Mouse (Mus musculus) layer of hippocampus, adult 18-20 months (tissue): ENCODE measurements around the gene Socs2. TPM values are rescaled to one million over a fixed set of nuclear protein-coding genes. Genes with fewer than 3 reads are reported as not detected.

ENCODE experiments used
- DNase-seq, 2 experiments: peaks; one replicate each; pipeline ENCODE4 v3.0.0; 2022; ENCODE audit warnings: low spot score in 2 of 2
- total RNA-seq, 2 experiments: library from RNA; stranded (reverse); gene quantifications; 2 replicates each; pipeline ENCODE4 v1.2.3; 2021

Socs2 gene
- total RNA-seq, 2 experiments from 2014 or later = 30.6 to 32.9 TPM

- DNase-seq = no peak
Observed at GRCm38 (mm10) chr10:95354047-95354446, 62.9 kb downstream of the Socs2 start.

- no peak for DNase-seq
Observed at GRCm38 (mm10) chr10:95348457-95348856, 68.5 kb downstream of the Socs2 start.

- DNase-seq = no peak
Observed at GRCm38 (mm10) chr10:95347776-95348175, 69.2 kb downstream of the Socs2 start.

GRCm38 (mm10) chr10:95342833-95343590, 74.0 kb downstream of the Socs2 start:
- DNase-seq = no peak

GRCm38 (mm10) chr10:95340676-95341075, 76.3 kb downstream of the Socs2 start:
- no peak for DNase-seq

- DNase-seq = no peak
Observed at GRCm38 (mm10) chr10:95337589-95337988, 79.4 kb downstream of the Socs2 start.

GRCm38 (mm10) chr10:95336781-95337544, 80.0 kb downstream of the Socs2 start:
- no peak for DNase-seq

Other genes with a start within 250 kb of the Socs2 start
- 1 to 10 TPM; 5.7 to 6.7 TPM for gene Cradd, start 93.0 kb downstream of the Socs2 start, total RNA-seq
- gene Mrpl42, start 84.8 kb upstream of the Socs2 start, total RNA-seq = 10 to 100 TPM; 74.3 to 74.4 TPM
- 100 to 1,000 TPM; 196 to 206 TPM for gene Ube2n, start 98.0 kb upstream of the Socs2 start, total RNA-seq
- gene Nudt4, start 147.0 kb upstream of the Socs2 start, total RNA-seq = 10 to 100 TPM; 64.1 to 66.4 TPM